Mouse (Mus musculus) midbrain, embryonic 15.5 days (tissue): Measurements from ENCODE around the gene Prdx1. TPM values are rescaled to one million over a fixed set of nuclear protein-coding genes. Genes with fewer than 3 reads are reported as not detected.

Experiments used
- ATAC-seq: fragments of 200-750 bp; cut with Nextera tagmentation; replicated peaks from 2 replicates; pipeline ENCODE4 v1.8.0; 2017; ENCODE audit warnings: moderate TSS enrichment
- H3K27ac ChIP-seq: fragments of 300-500 bp; sonication (generic); 2 replicates; pipeline ENCODE4 v1.5.1; 2015; ENCODE audit warnings: mild to moderate bottlenecking, inconsistent platforms
- H3K27me3 ChIP-seq: fragments of 300-500 bp; sonication (generic); replicated peaks from 2 replicates; pipeline ENCODE4 v1.6.1; 2015; ENCODE audit warnings: inconsistent platforms
- H3K36me3 ChIP-seq: fragments of 300-500 bp; sonication (generic); replicated peaks from 2 replicates; pipeline ENCODE4 v1.6.1; 2015; ENCODE audit warnings: inconsistent platforms
- H3K4me1 ChIP-seq: fragments of 300-500 bp; sonication (generic); 2 replicates; pipeline ENCODE4 v1.6.1; 2015; ENCODE audit warnings: inconsistent platforms
- H3K4me2 ChIP-seq: fragments of 300-500 bp; sonication (generic); 2 replicates; pipeline ENCODE4 v1.6.1; 2015; ENCODE audit warnings: inconsistent platforms, mild to moderate bottlenecking, moderate library complexity
- H3K4me3 ChIP-seq: fragments of 300-500 bp; sonication (generic); 2 replicates; pipeline ENCODE4 v1.5.1; 2015; ENCODE audit warnings: mild to moderate bottlenecking, inconsistent platforms
- H3K9ac ChIP-seq: fragments of 300-500 bp; sonication (generic); 2 replicates; pipeline ENCODE4 v1.6.1; 2015; ENCODE audit warnings: mild to moderate bottlenecking, inconsistent platforms
- H3K9me3 ChIP-seq: fragments of 300-500 bp; sonication (generic); 2 replicates; pipeline ENCODE4 v1.6.1; 2016; ENCODE audit warnings: inconsistent platforms
- WGBS: fragments of 180-500 bp; shearing (Covaris S2); methylation state at CpG from one replicate; pipeline ENCODE4 v1.1.7; 2015; ENCODE audit warnings: mixed read lengths; 5-methylcytosine and 5-hydroxymethylcytosine counted together
- polyA plus RNA-seq: library from polyadenylated mRNA; unstranded; fragments of >200 nt; fragmentation: Nextera tagmentation; extraction: Ambion mirVana; gene quantifications from 2 replicates; pipeline ENCODE4 v1.2.1, GENCODE M21; 2015

Prdx1 gene
- polyA plus RNA-seq, 1 experiment from 2014 or later, result 370 TPM

GRCm38 (mm10) chr4:116738972-116739751 lies 53.8 kb downstream of the Prdx1 start:
- no peak overlapping the region for H3K4me2 ChIP-seq
- ATAC-seq, result no peak
- H3K4me1 ChIP-seq, result no peaks in the 10 kb centered on the region
- H3K9me3 ChIP-seq, result no peaks in the 10 kb centered on the region
- no peaks in the 10 kb centered on the region for H3K36me3 ChIP-seq
- no peaks in the 10 kb centered on the region for H3K27me3 ChIP-seq
- H3K9ac ChIP-seq, result no peak overlapping the region
- no peak overlapping the region for H3K4me3 ChIP-seq
- WGBS, result 88% methylated on average over 9 of the region's 9 CpGs
- H3K27ac ChIP-seq, result no peak overlapping the region

- Histone ChIP-seq H3K36me3 (no peaks in the 10 kb centered on the region), H3K4me2 (no peak overlapping the region), H3K9ac (no peak overlapping the region), H3K4me1 (no peaks in the 10 kb centered on the region), H3K27ac (no peak overlapping the region), H3K27me3 (no peaks in the 10 kb centered on the region), H3K9me3 (no peaks in the 10 kb centered on the region), H3K4me3 (no peak overlapping the region)
- no peak for ATAC-seq
- 92% methylated on average over 2 of the region's 2 CpGs for WGBS
These were observed 64.4 kb downstream of the Prdx1 start for GRCm38 (mm10) chr4:116749750-116750149.

Other genes with a start within 250 kb of the Prdx1 start
- 54.5 and 59.1 TPM in 2 replicates for gene Mast2, start 221.4 kb upstream of the Prdx1 start, polyA plus RNA-seq
- 13.3 and 13.6 TPM in 2 replicates for gene Ipp, start 178.0 kb upstream of the Prdx1 start, polyA plus RNA-seq
- 17.6 and 21.2 TPM in 2 replicates for gene Tmem69, start 129.6 kb upstream of the Prdx1 start, polyA plus RNA-seq
- 16.4 and 16.5 TPM in 2 replicates for gene Gpbp1l1, start 127.9 kb upstream of the Prdx1 start, polyA plus RNA-seq
- 4.3 and 6.7 TPM in 2 replicates for gene Ccdc17, start 88.9 kb upstream of the Prdx1 start, polyA plus RNA-seq
- 89.8 and 95.2 TPM in 2 replicates for gene Nasp, start 57.6 kb upstream of the Prdx1 start, polyA plus RNA-seq
- 675 and 714 TPM in 2 replicates for gene Akr1a1, start 33.9 kb upstream of the Prdx1 start, polyA plus RNA-seq
- gene Mmachc, start 22.9 kb downstream of the Prdx1 start, polyA plus RNA-seq, result 22.2 and 22.6 TPM in 2 replicates
- gene Ccdc163, start 23.0 kb downstream of the Prdx1 start, polyA plus RNA-seq, result 11.3 and 11.5 TPM in 2 replicates
- 2.6 and 2.9 TPM in 2 replicates for gene Tesk2, start 35.4 kb downstream of the Prdx1 start, polyA plus RNA-seq
- 31.9 and 32.0 TPM in 2 replicates for gene Toe1, start 122.1 kb downstream of the Prdx1 start, polyA plus RNA-seq
- gene Mutyh, start 122.2 kb downstream of the Prdx1 start, polyA plus RNA-seq, result 8.3 and 9.5 TPM in 2 replicates
- gene Hpdl, start 136.2 kb downstream of the Prdx1 start, polyA plus RNA-seq, result 0.59 and 0.92 TPM in 2 replicates
- 6.7 and 6.8 TPM in 2 replicates for gene Zswim5, start 191.8 kb downstream of the Prdx1 start, polyA plus RNA-seq